Mouse (Mus musculus) forebrain, embryonic 16.5 days (tissue): Measurements from ENCODE around the gene Camsap1. TPM values are rescaled to one million over a fixed set of nuclear protein-coding genes. Genes with fewer than 3 reads are reported as not detected.

Experiments used
- ATAC-seq: fragments of 200-750 bp; cut with Nextera tagmentation; 2 replicates; pipeline ENCODE4 v1.8.0; 2017; ENCODE audit warnings: mild to moderate bottlenecking, moderate library complexity
- H3K27ac ChIP-seq: fragments of 300-500 bp; sonication (generic); 2 replicates; pipeline ENCODE4 v1.5.1; 2014; ENCODE audit warnings: low read length, control low read depth
- H3K27me3 ChIP-seq: fragments of 300-500 bp; sonication (generic); replicated peaks from 2 replicates; pipeline ENCODE4 v1.6.1; 2014; ENCODE audit warnings: low read length; ENCODE audit not compliant: control insufficient read depth, insufficient read depth
- H3K36me3 ChIP-seq: fragments of 300-500 bp; sonication (generic); 2 replicates; pipeline ENCODE4 v1.6.1; 2014; ENCODE audit not compliant: control insufficient read depth, insufficient read depth
- H3K4me1 ChIP-seq: fragments of 300-500 bp; sonication (generic); replicated peaks from 2 replicates; pipeline ENCODE4 v1.6.1; 2014; ENCODE audit warnings: low read length; ENCODE audit not compliant: control insufficient read depth, insufficient read depth
- H3K4me2 ChIP-seq: fragments of 300-500 bp; sonication (generic); 2 replicates; pipeline ENCODE4 v1.6.1; 2014; ENCODE audit warnings: mild to moderate bottlenecking, low read length, control low read depth
- H3K4me3 ChIP-seq: fragments of 300-500 bp; sonication (generic); replicated peaks from 2 replicates; pipeline ENCODE4 v1.5.1; 2014; ENCODE audit warnings: mild to moderate bottlenecking, low read length, control low read depth
- H3K9ac ChIP-seq: fragments of 300-500 bp; sonication (generic); replicated peaks from 2 replicates; pipeline ENCODE4 v1.6.1; 2014; ENCODE audit warnings: low read depth, low read length, control low read depth
- H3K9me3 ChIP-seq: fragments of 300-500 bp; sonication (generic); 2 replicates; pipeline ENCODE4 v1.6.1; 2016; ENCODE audit warnings: low read length; ENCODE audit not compliant: control insufficient read depth
- WGBS: fragments of 180-500 bp; shearing (Covaris S2); extraction: QIAGEN DNeasy Blood & Tissue Kit; methylation state at CpG from one replicate; pipeline ENCODE4 v1.1.7; 2014; 5-methylcytosine and 5-hydroxymethylcytosine counted together
- polyA plus RNA-seq: library from polyadenylated mRNA; unstranded; fragments of >200 nt; fragmentation: Nextera tagmentation; extraction: Ambion mirVana; gene quantifications from 2 replicates; pipeline ENCODE4 v1.2.1, GENCODE M21; 2015

The Camsap1 gene
- 70.2 and 75.4 TPM in 2 replicates for polyA plus RNA-seq

- H3K9ac ChIP-seq: peak within 1 kb of the TSS; percentile 96
- H3K27ac ChIP-seq: peak within 1 kb of the TSS; percentile 93
- WGBS: under 1% methylated on average over 50 of the region's 64 CpGs
- peak; percentile 97 for ATAC-seq
- H3K4me3 ChIP-seq: peak within 1 kb of the TSS; percentile 88
- no peaks in the 10 kb centered on the region for H3K27me3 ChIP-seq
- H3K9me3 ChIP-seq: no peaks in the 10 kb centered on the region
- H3K36me3 ChIP-seq: no peaks in the 10 kb centered on the region
- H3K4me1 ChIP-seq: peaks cover 38% of the 10 kb centered on the region
- H3K4me2 ChIP-seq: peak within 1 kb of the TSS; percentile 73
These were observed at the start of gene Camsap1 for GRCm38 (mm10) chr2:25983159-25983907. Camsap1 (minus strand) TSS chr2:25983282.

- no peak overlapping the region for H3K9ac ChIP-seq
- no peaks in the 10 kb centered on the region for H3K36me3 ChIP-seq
- H3K4me1 ChIP-seq: no peaks in the 10 kb centered on the region
- H3K9me3 ChIP-seq: no peaks in the 10 kb centered on the region
- no peak overlapping the region for H3K27ac ChIP-seq
- no peak overlapping the region for H3K4me2 ChIP-seq
- H3K4me3 ChIP-seq: no peak overlapping the region
- no peak for ATAC-seq
- peaks cover 18% of the 10 kb centered on the region for H3K27me3 ChIP-seq
- WGBS: 49% methylated on average over 3 of the region's 3 CpGs
These were observed 47.2 kb upstream of the Camsap1 start for GRCm38 (mm10) chr2:26030288-26030687.

- Histone ChIP-seq H3K27ac (no peak overlapping the region), H3K36me3 (no peaks in the 10 kb centered on the region), H3K4me2 (no peak overlapping the region), H3K27me3 (peaks cover 5% of the 10 kb centered on the region; the same call in 1 of the 2 replicates), H3K9me3 (no peaks in the 10 kb centered on the region), H3K4me1 (peaks cover 16% of the 10 kb centered on the region), H3K9ac (no peak overlapping the region), H3K4me3 (no peak overlapping the region)
- no peak for ATAC-seq
- 32% methylated on average over 4 of the region's 4 CpGs for WGBS
These were observed 41.3 kb upstream of the Camsap1 start for GRCm38 (mm10) chr2:26024138-26025075.

GRCm38 (mm10) chr2:26022626-26023025 is 39.5 kb upstream of the Camsap1 start:
- no peak for ATAC-seq
- no peak overlapping the region for H3K27ac ChIP-seq
- no peaks in the 10 kb centered on the region for H3K36me3 ChIP-seq
- 91% methylated on average over 1 of the region's 1 CpGs for WGBS
- H3K4me2 ChIP-seq: no peak overlapping the region
- peaks cover 17% of the 10 kb centered on the region for H3K4me1 ChIP-seq
- no peaks in the 10 kb centered on the region for H3K9me3 ChIP-seq
- no peak overlapping the region for H3K9ac ChIP-seq
- H3K4me3 ChIP-seq: no peak overlapping the region
- H3K27me3 ChIP-seq: no peaks in the 10 kb centered on the region

- H3K27ac ChIP-seq: no peak overlapping the region
- no peak overlapping the region for H3K9ac ChIP-seq
- no peak overlapping the region for H3K4me3 ChIP-seq
- H3K9me3 ChIP-seq: no peaks in the 10 kb centered on the region
- peak overlapping the region; percentile 34 for H3K4me2 ChIP-seq
- peaks cover 17% of the 10 kb centered on the region for H3K4me1 ChIP-seq
- H3K36me3 ChIP-seq: no peaks in the 10 kb centered on the region
- no peaks in the 10 kb centered on the region for H3K27me3 ChIP-seq
- WGBS: 83% methylated on average over 8 of the region's 8 CpGs
- ATAC-seq: 0 out of 2 replicates have a peak, but pooled peaks have one; percentile 7
These were observed 39.1 kb upstream of the Camsap1 start for GRCm38 (mm10) chr2:26022258-26022565.

- no peaks in the 10 kb centered on the region for H3K27me3 ChIP-seq
- 7% methylated on average over 50 of the region's 50 CpGs for WGBS
- peak; percentile 95 for ATAC-seq
- H3K9me3 ChIP-seq: no peaks in the 10 kb centered on the region
- peak within 1 kb of the TSS; percentile 89 for H3K4me3 ChIP-seq
- H3K4me1 ChIP-seq: peaks cover 17% of the 10 kb centered on the region
- H3K4me2 ChIP-seq: peak within 1 kb of the TSS; percentile 89
- H3K9ac ChIP-seq: peak within 1 kb of the TSS; percentile 83
- H3K27ac ChIP-seq: peak within 1 kb of the TSS; percentile 83
- H3K36me3 ChIP-seq: no peaks in the 10 kb centered on the region
These were observed 38.6 kb upstream of the Camsap1 start, which contains the start of gene Ubac1 for GRCm38 (mm10) chr2:26021561-26022257. Ubac1 (minus strand) TSS chr2:26021747.

- Histone ChIP-seq H3K4me3 (peak overlapping the region; percentile 89), H3K27me3 (no peaks in the 10 kb centered on the region), H3K27ac (peak overlapping the region; percentile 83), H3K9ac (peak overlapping the region; percentile 83), H3K4me2 (peak overlapping the region; percentile 89), H3K36me3 (no peaks in the 10 kb centered on the region), H3K4me1 (peaks cover 17% of the 10 kb centered on the region), H3K9me3 (no peaks in the 10 kb centered on the region)
- ATAC-seq: peak; percentile 9
- 1% methylated on average over 38 of the region's 38 CpGs for WGBS
These were observed 37.9 kb upstream of the Camsap1 start for GRCm38 (mm10) chr2:26020714-26021560.

GRCm38 (mm10) chr2:26019923-26020322 is 36.8 kb upstream of the Camsap1 start:
- no peaks in the 10 kb centered on the region; the same call in 1 of the 2 replicates for H3K36me3 ChIP-seq
- peak overlapping the region; percentile 89; the same call in 1 of the 2 replicates for H3K4me2 ChIP-seq
- no peak overlapping the region for H3K9ac ChIP-seq
- no peaks in the 10 kb centered on the region for H3K27me3 ChIP-seq
- peaks cover 17% of the 10 kb centered on the region for H3K4me1 ChIP-seq
- no peaks in the 10 kb centered on the region for H3K9me3 ChIP-seq
- WGBS: 85% methylated on average over 3 of the region's 3 CpGs
- no peak overlapping the region for H3K27ac ChIP-seq
- no peak overlapping the region for H3K4me3 ChIP-seq
- ATAC-seq: no peak
